Mouse (Mus musculus) forebrain, embryonic 16.5 days (tissue): ENCODE results near the gene Acox3. TPM values are rescaled to one million over a fixed set of nuclear protein-coding genes. Genes with fewer than 3 reads are reported as not detected.

ENCODE experiments used
- ATAC-seq: fragments of 200-750 bp; cut with Nextera tagmentation; 2 replicates; pipeline ENCODE4 v1.8.0; 2017; ENCODE audit warnings: mild to moderate bottlenecking, moderate library complexity
- H3K27ac ChIP-seq: fragments of 300-500 bp; sonication (generic); 2 replicates; pipeline ENCODE4 v1.5.1; 2014; ENCODE audit warnings: low read length, control low read depth
- H3K27me3 ChIP-seq: fragments of 300-500 bp; sonication (generic); replicated peaks from 2 replicates; pipeline ENCODE4 v1.6.1; 2014; ENCODE audit warnings: low read length; ENCODE audit not compliant: control insufficient read depth, insufficient read depth
- H3K36me3 ChIP-seq: fragments of 300-500 bp; sonication (generic); 2 replicates; pipeline ENCODE4 v1.6.1; 2014; ENCODE audit not compliant: control insufficient read depth, insufficient read depth
- H3K4me1 ChIP-seq: fragments of 300-500 bp; sonication (generic); replicated peaks from 2 replicates; pipeline ENCODE4 v1.6.1; 2014; ENCODE audit warnings: low read length; ENCODE audit not compliant: control insufficient read depth, insufficient read depth
- H3K4me2 ChIP-seq: fragments of 300-500 bp; sonication (generic); 2 replicates; pipeline ENCODE4 v1.6.1; 2014; ENCODE audit warnings: mild to moderate bottlenecking, low read length, control low read depth
- H3K4me3 ChIP-seq: fragments of 300-500 bp; sonication (generic); replicated peaks from 2 replicates; pipeline ENCODE4 v1.5.1; 2014; ENCODE audit warnings: mild to moderate bottlenecking, low read length, control low read depth
- H3K9ac ChIP-seq: fragments of 300-500 bp; sonication (generic); replicated peaks from 2 replicates; pipeline ENCODE4 v1.6.1; 2014; ENCODE audit warnings: low read depth, low read length, control low read depth
- H3K9me3 ChIP-seq: fragments of 300-500 bp; sonication (generic); 2 replicates; pipeline ENCODE4 v1.6.1; 2016; ENCODE audit warnings: low read length; ENCODE audit not compliant: control insufficient read depth
- WGBS: fragments of 180-500 bp; shearing (Covaris S2); extraction: QIAGEN DNeasy Blood & Tissue Kit; methylation state at CpG from one replicate; pipeline ENCODE4 v1.1.7; 2014; 5-methylcytosine and 5-hydroxymethylcytosine counted together
- polyA plus RNA-seq: library from polyadenylated mRNA; unstranded; fragments of >200 nt; fragmentation: Nextera tagmentation; extraction: Ambion mirVana; gene quantifications from 2 replicates; pipeline ENCODE4 v1.2.1, GENCODE M21; 2015

Gene Acox3
- polyA plus RNA-seq, 1 experiment from 2014 or later = 15.9 TPM

- Histone ChIP-seq H3K9me3 (peaks cover 3% of the 10 kb centered on the region; the same call in 1 of the 2 replicates), H3K9ac (no peak overlapping the region), H3K27me3 (no peaks in the 10 kb centered on the region), H3K4me1 (no peaks in the 10 kb centered on the region), H3K4me2 (no peak overlapping the region), H3K36me3 (peaks cover 41% of the 10 kb centered on the region), H3K27ac (no peak overlapping the region), H3K4me3 (no peak overlapping the region)
- 85% methylated on average over 21 of the region's 21 CpGs for WGBS
- ATAC-seq = no peak
These were observed 9.4 kb downstream of the Acox3 start for GRCm38 (mm10) chr5:35592081-35592736.

- H3K4me1 ChIP-seq = no peaks in the 10 kb centered on the region
- no peak overlapping the region for H3K4me3 ChIP-seq
- no peaks in the 10 kb centered on the region for H3K27me3 ChIP-seq
- H3K9me3 ChIP-seq = peaks cover 3% of the 10 kb centered on the region; the same call in 1 of the 2 replicates
- WGBS = 82% methylated on average over 4 of the region's 4 CpGs
- ATAC-seq = no peak
- no peak overlapping the region for H3K4me2 ChIP-seq
- H3K27ac ChIP-seq = no peak overlapping the region
- no peak overlapping the region for H3K9ac ChIP-seq
- H3K36me3 ChIP-seq = peaks cover 41% of the 10 kb centered on the region
These were observed 10.0 kb downstream of the Acox3 start for GRCm38 (mm10) chr5:35592824-35593223.

GRCm38 (mm10) chr5:35593272-35593671 is 10.4 kb downstream of the Acox3 start:
- Histone ChIP-seq H3K36me3 (peaks cover 43% of the 10 kb centered on the region), H3K27ac (no peak overlapping the region), H3K4me3 (no peak overlapping the region), H3K4me1 (no peaks in the 10 kb centered on the region), H3K9me3 (peaks cover 3% of the 10 kb centered on the region; the same call in 1 of the 2 replicates), H3K9ac (no peak overlapping the region), H3K27me3 (no peaks in the 10 kb centered on the region), H3K4me2 (no peak overlapping the region)
- WGBS = 91% methylated on average over 6 of the region's 6 CpGs
- no peak for ATAC-seq

DNA sequence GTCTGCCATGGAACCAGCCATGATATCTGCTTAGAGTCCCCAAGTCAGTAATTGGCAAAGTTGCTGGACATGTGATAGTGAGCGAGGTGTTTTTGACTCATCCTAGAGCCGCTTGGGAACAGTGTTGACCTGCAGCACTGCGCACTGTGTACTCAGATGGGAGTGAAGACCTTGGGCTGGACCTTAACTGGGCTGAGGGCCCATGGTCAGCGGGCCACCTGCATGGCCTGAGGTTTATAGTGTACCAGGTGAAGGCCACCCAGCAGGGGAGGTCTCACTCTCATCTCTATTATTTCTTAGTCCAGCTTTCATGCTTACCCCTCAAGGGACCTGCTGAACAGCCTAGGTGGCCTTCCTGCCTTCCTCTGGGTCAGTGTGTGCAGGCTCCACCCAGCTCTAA is 11.9 kb downstream of the Acox3 start:
- no peaks in the 10 kb centered on the region for H3K4me1 ChIP-seq
- H3K4me3 ChIP-seq = no peak overlapping the region
- no peak overlapping the region for H3K27ac ChIP-seq
- peaks cover 35% of the 10 kb centered on the region for H3K36me3 ChIP-seq
- peaks cover 3% of the 10 kb centered on the region; the same call in 1 of the 2 replicates for H3K9me3 ChIP-seq
- no peaks in the 10 kb centered on the region for H3K27me3 ChIP-seq
- no peak overlapping the region for H3K4me2 ChIP-seq
- 91% methylated on average over 4 of the region's 4 CpGs for WGBS
- no peak overlapping the region for H3K9ac ChIP-seq
- no peak for ATAC-seq

GRCm38 (mm10) chr5:35595706-35596105 is 12.9 kb downstream of the Acox3 start:
- no peak overlapping the region for H3K4me2 ChIP-seq
- H3K4me1 ChIP-seq = no peaks in the 10 kb centered on the region
- H3K27ac ChIP-seq = no peak overlapping the region
- H3K9ac ChIP-seq = no peak overlapping the region
- peaks cover 31% of the 10 kb centered on the region for H3K36me3 ChIP-seq
- no peaks in the 10 kb centered on the region for H3K27me3 ChIP-seq
- H3K4me3 ChIP-seq = no peak overlapping the region
- 0 out of 2 replicates have a peak, but pooled peaks have one; percentile 47 for ATAC-seq
- 23% methylated on average over 4 of the region's 4 CpGs for WGBS
- peaks cover 3% of the 10 kb centered on the region; the same call in 1 of the 2 replicates for H3K9me3 ChIP-seq

- WGBS = 86% methylated on average over 18 of the region's 18 CpGs
These were observed 13.6 kb downstream of the Acox3 start for GRCm38 (mm10) chr5:35596169-35597160.

GRCm38 (mm10) chr5:35600233-35600632 is 17.4 kb downstream of the Acox3 start:
- H3K36me3 ChIP-seq = peaks cover 26% of the 10 kb centered on the region
- no peaks in the 10 kb centered on the region for H3K4me1 ChIP-seq
- ATAC-seq = no peak
- no peak overlapping the region for H3K4me3 ChIP-seq
- no peak overlapping the region for H3K9ac ChIP-seq
- no peak overlapping the region for H3K4me2 ChIP-seq
- H3K27me3 ChIP-seq = no peaks in the 10 kb centered on the region
- 88% methylated on average over 11 of the region's 11 CpGs for WGBS
- no peaks in the 10 kb centered on the region for H3K9me3 ChIP-seq
- no peak overlapping the region for H3K27ac ChIP-seq

More at GRCm38 (mm10) chr5:35596169-35597160, 13.6 kb downstream of the Acox3 start:
- no peaks in the 10 kb centered on the region for H3K4me1 ChIP-seq
- H3K4me3 ChIP-seq = no peak overlapping the region
- no peak overlapping the region for H3K27ac ChIP-seq
- ATAC-seq = no peak
- no peaks in the 10 kb centered on the region for H3K27me3 ChIP-seq
- peaks cover 28% of the 10 kb centered on the region for H3K36me3 ChIP-seq
- no peaks in the 10 kb centered on the region for H3K9me3 ChIP-seq
- H3K9ac ChIP-seq = no peak overlapping the region
- H3K4me2 ChIP-seq = no peak overlapping the region

DNA sequence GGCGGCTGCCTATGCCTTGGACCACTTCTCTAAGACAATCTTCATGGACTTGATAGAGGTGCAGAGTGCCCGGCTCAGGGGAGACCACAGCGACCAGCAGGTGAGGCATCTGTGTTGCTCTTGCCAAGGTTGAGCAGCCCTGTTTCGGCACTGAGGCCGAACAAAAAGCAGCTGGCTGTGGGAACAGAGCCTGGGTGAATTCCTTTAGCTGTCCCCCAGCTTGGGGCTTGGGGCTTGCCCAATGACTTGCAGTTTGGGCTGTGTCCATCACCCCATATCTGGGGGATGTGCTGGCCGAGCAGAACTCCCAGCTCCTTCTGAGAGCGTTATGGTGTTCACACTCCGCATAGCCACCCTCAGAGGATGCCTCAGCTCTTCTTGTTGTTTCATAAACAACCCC is 18.7 kb downstream of the Acox3 start:
- Histone ChIP-seq H3K27me3 (no peaks in the 10 kb centered on the region), H3K9me3 (no peaks in the 10 kb centered on the region), H3K4me1 (no peaks in the 10 kb centered on the region), H3K27ac (no peak overlapping the region), H3K4me2 (no peak overlapping the region), H3K4me3 (no peak overlapping the region), H3K9ac (no peak overlapping the region), H3K36me3 (peaks cover 26% of the 10 kb centered on the region)
- WGBS = 91% methylated on average over 8 of the region's 8 CpGs
- no peak for ATAC-seq

GRCm38 (mm10) chr5:35605355-35605754 is 22.5 kb downstream of the Acox3 start:
- peaks cover 7% of the 10 kb centered on the region; the same call in 1 of the 2 replicates for H3K4me1 ChIP-seq
- no peak overlapping the region for H3K9ac ChIP-seq
- WGBS = 86% methylated on average over 7 of the region's 7 CpGs

More at GRCm38 (mm10) chr5:35605355-35605754, 22.5 kb downstream of the Acox3 start:
- no peak for ATAC-seq
- Histone ChIP-seq H3K27me3 (no peaks in the 10 kb centered on the region), H3K4me3 (no peak overlapping the region), H3K9me3 (no peaks in the 10 kb centered on the region), H3K4me2 (no peak overlapping the region), H3K36me3 (peaks cover 16% of the 10 kb centered on the region), H3K27ac (no peak overlapping the region)
